Mouse (Mus musculus) neutrophil, adult 5-6 weeks (primary cell): ENCODE data around the gene Acaa1a. TPM values are rescaled to one million over a fixed set of nuclear protein-coding genes. Genes with fewer than 3 reads are reported as not detected.
"Not testable (repeated sequence)": the region's sequence is repeated elsewhere in the genome, so short reads cannot be mapped to it uniquely, and the experiment has no call there.

Source experiments
- ATAC-seq: fragments of 151-379, 151-347 bp; 2 replicates; pipeline ENCODE4 v1.8.0; 2017; ENCODE audit warnings: mild to moderate bottlenecking, moderate TSS enrichment; ENCODE audit not compliant: insufficient number of reproducible peaks, poor library complexity, low FRiP score, severe bottlenecking; ENCODE audit errors: extremely low read depth
- total RNA-seq: library from RNA; stranded (forward); fragments of 200-1000 nt; gene quantifications from 2 replicates; pipeline ENCODE4 v1.2.3, GENCODE M21; 2017

The Acaa1a gene
- total RNA-seq, 1 experiment from 2014 or later, result 68.1 TPM

GRCm38 (mm10) chr9:119337842-119338241 lies 1.6 kb upstream of the Acaa1a start:
- ATAC-seq, result no peak

- ATAC-seq, result no peak
Observed at GRCm38 (mm10) chr9:119338350-119338749, 1.1 kb upstream of the Acaa1a start.

GRCm38 (mm10) chr9:119339106-119339505 lies 370 bp upstream of the Acaa1a start:
- ATAC-seq, result no peak

DNA sequence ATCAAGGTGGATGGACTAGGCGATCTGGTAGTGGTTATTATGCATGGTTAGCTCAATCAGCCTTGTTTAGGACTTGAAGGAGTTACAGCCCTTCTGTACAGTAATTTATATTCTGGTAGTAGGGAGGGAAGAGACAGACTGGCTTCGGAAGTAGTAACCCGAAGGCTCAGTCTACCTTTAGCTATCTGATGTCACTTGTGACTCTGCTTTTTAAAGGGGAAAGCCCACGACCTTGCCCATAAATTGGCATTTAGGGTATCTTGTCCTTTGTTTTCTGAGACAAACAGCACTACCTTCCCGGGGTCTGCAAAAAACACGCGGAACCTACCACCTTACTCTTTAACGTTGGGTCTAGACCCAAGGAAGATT lies 720 bp downstream of the Acaa1a start:
- ATAC-seq, result no peak

- peak; percentile 88 for ATAC-seq
Observed at GRCm38 (mm10) chr9:119340909-119341816, 1.7 kb downstream of the Acaa1a start, which contains the start of gene Myd88. Gene Myd88, minus strand, starts transcription at chr9:119341411.

GRCm38 (mm10) chr9:119342728-119343127 lies 3.3 kb downstream of the Acaa1a start:
- no peak for ATAC-seq

- ATAC-seq, result no peak
Observed at GRCm38 (mm10) chr9:119346376-119346775, 6.9 kb downstream of the Acaa1a start.

DNA sequence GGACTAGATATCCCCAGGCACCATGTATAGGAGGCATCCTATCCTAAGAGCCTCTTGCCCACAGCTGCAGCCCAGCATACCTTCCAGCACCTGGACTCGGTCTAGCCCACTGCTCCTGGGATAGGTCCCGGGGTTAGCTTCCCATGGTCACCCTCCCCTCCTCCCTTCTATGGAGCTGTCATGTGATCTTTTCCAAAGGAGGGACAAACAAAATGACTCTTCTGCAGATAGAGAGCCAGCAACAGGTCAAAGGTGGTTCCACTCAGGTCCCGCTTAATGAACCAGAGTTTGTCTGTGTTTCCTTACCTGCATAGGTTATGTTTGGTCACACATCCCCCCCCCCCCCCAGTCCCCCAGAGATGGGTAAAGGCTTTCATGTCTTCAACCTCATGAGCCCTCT lies 11.1 kb downstream of the Acaa1a start:
- ATAC-seq, result no peak

DNA sequence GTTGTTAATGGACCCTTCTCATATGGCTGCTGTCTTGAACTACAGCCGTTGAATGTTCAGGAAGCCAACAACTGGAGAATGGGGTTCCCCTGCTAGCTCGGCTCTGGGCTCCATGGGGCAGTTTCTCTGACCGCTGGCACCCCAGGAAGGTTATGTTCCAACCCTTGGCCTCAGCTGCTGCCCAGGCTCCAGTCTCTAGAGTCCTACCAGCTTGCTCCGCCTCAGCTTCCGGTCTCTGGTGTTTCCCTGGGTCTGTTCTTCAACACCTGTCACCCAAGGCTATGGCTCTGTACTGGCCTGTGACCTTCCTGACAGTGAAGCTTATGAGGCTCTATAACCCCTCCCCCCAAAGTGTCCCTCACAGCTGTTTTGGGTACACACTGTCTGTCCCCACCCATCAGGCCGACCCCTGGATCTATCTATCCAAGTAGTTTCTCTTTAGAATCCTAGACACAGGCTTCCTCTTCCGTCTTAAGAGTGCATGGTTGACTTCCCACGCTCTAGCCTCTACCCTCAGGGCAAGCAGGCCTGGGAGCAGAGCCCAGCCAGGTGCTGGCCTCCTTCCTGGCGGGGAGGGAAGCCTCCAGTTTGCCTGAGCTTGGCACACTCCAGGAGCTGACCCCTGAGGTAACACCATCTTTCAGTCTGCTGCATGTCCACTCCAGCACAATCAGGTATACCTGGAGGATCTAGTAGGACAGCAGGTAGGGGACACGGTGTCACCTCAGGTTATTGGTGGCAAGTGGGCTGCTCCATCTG lies 11.7 kb downstream of the Acaa1a start:
- no peak for ATAC-seq

- peak; percentile 76 for ATAC-seq
Observed at GRCm38 (mm10) chr9:119352060-119352459, 12.6 kb downstream of the Acaa1a start.

- ATAC-seq, result no peak
Observed at GRCm38 (mm10) chr9:119353926-119354325, 14.4 kb downstream of the Acaa1a start.

- ATAC-seq, result no peak
Observed at GRCm38 (mm10) chr9:119355943-119356342, 16.5 kb downstream of the Acaa1a start.

GRCm38 (mm10) chr9:119357331-119358057 lies 18.0 kb downstream of the Acaa1a start, which contains the start of gene Xylb:
Gene Xylb, plus strand, starts transcription at chr9:119357381.
- ATAC-seq, result peak; percentile 49; the same call in 1 of the 2 replicates

- ATAC-seq, result no peak
Observed at GRCm38 (mm10) chr9:119358058-119358429, 18.6 kb downstream of the Acaa1a start.

DNA sequence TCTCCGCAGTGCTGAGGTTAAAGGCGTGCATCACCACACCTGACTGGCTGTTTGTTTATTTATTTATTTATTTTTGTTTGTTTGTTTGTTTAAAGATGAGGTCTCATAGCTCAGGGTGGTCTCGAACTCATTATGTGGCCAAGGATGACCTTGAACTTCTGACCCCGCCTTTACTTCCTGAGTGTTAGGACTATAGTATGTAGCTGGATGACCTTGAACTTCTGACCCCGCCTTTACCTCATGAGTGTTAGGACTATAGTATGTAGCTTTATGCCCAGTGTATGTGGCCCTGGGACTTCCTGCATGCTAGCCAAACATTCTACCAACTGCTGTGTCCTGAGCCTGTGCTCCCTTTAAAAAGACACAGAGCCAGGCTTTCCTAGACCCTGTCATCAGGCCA lies 21.9 kb downstream of the Acaa1a start:
- ATAC-seq, result no peak

DNA sequence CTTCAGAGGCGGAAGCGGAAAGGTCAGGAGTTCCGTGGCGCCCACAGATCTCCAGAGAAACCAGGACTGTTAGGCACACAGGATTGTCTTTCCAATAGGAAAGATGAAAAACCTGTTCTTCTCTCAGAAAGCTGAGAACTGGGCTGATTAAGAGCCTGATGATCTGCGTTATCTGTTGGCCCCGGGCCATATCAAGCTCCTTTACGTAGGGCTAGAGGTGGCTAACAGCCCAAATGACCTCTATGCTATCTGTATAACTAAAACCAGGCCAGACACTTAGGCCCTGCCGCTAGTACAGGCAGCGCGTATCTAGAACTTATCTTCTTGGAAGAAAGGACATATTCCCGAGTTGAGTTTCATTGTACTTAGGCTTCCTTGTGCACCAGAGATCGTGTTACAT lies 23.8 kb downstream of the Acaa1a start:
- no peak for ATAC-seq

GRCm38 (mm10) chr9:119365284-119365683 lies 25.8 kb downstream of the Acaa1a start, which contains the start of gene Slc22a14:
Gene Slc22a14, minus strand, starts transcription at chr9:119365553.
- no peak for ATAC-seq

DNA sequence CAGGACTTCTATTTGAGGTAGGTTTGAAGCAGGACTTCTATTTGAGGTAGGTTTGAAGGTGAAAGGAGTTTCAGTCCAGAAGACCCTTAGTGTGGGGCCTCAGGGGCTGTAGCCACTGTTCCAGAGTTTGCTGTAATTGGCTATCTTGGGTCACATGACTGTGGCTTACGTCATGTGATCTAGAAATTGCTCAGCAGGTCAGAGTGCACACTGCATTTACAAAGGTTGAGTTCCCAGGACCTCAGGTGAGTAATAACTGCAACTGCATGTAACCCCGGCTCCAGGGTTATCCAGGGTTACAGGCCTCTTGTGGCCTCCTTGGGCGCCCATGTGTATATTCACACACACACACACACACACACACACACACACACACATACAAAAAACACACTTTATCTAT lies 28.9 kb downstream of the Acaa1a start:
- ATAC-seq, result no peak

GRCm38 (mm10) chr9:119370770-119371169 lies 31.3 kb downstream of the Acaa1a start:
- not testable (repeated sequence) for ATAC-seq
